Mouse (Mus musculus): ENCODE measurements around the gene Sp2. TPM values are rescaled to one million over a fixed set of nuclear protein-coding genes. Genes with fewer than 3 reads are reported as not detected.

Sp2 gene
- total and polyA plus RNA-seq, 3 experiments = 1.1 to 21.0 (median 2.8) TPM

DNA sequence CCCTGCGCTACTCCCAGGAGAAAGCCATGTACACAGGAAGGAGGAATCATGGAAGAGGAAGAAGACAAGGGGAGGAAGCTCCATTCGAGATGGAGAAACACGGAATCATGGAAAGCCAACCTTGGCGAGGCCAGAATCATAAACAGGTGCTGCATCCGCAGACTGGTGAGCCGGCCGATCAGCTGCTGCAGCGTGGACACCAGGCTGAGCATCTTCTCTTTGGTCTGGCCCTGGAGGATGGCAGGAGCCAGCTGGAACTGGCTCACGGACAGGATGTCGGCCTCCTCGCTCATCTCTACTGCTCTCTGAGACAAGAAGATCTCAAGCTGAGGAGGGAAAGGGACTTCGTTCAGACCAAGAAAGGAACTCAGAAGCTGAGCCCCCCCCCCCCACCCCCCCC lies 74.2 kb downstream of the Sp2 start:
- Histone ChIP-seq H3K9ac (ENCODE audit: insufficient read depth, low read depth) (no peak overlapping the region), H3K4me1 (ENCODE audit: control insufficient read depth in 1 of 2, insufficient read depth in 2 of 2) (peaks cover 0 to 9% of the 10 kb centered on the region in 2 experiments; a peak in 2 of 4 replicates), H3K36me3 (replicated peaks in 1 of 2; ENCODE audit: control insufficient read depth in 1 of 2, insufficient read depth in 1 of 2, low read length in 1 of 2) (peaks cover 64 to 84% of the 10 kb centered on the region in 2 experiments), H3K79me2 (replicated peaks; ENCODE audit: control insufficient read depth, extremely low read depth, insufficient read depth, poor library complexity, severe bottlenecking) (no peaks in the 10 kb centered on the region), H3K4me2 (ENCODE audit: insufficient read depth, low read depth, poor library complexity, severe bottlenecking) (no peak overlapping the region), H3K4me3 (replicated peaks in 1 of 3; ENCODE audit: low read depth in 2 of 3, low read length in 2 of 3, poor library complexity in 1 of 3) (no peak overlapping the region), H3K27ac (ENCODE audit: insufficient read depth, low read depth) (no peak overlapping the region), H3K9me3 (replicated peaks; ENCODE audit: low read length) (no peaks in the 10 kb centered on the region), H3K27me3 (replicated peaks) (no peaks in the 10 kb centered on the region)
- dilution Hi-C loops (cut with MboI; ENCODE audit: extremely low pct_ligation_motif_present, extremely low pct_unique_long_range_greater_than_20kb, low sequenced_read_pairs) = no loop called here
- no peak for DNase-seq (ENCODE audit: extremely low read depth)
- in situ Hi-C loops (cut with MboI; ENCODE audit: low pct_ligation_motif_present, low pct_unique_long_range_greater_than_20kb, low sequenced_read_pairs) = no loop called here
- TF ChIP-seq SMC3 (IDR thresholded peaks at IDR 0.05; ENCODE audit: low read depth, low read length) (no peak), BHLHE40 (IDR thresholded peaks at IDR 0.05; ENCODE audit: low read depth, low read length) (no peak), UBTF (IDR thresholded peaks at IDR 0.05; ENCODE audit: low read depth, low read length) (no peak), TBP (conservative IDR thresholded peaks at IDR 0.05; ENCODE audit: low read depth, low read length) (no peak), CHD1 (IDR thresholded peaks at IDR 0.05; ENCODE audit: low read depth, low read length) (no peak), RAD21 (IDR thresholded peaks at IDR 0.05; ENCODE audit: low read depth, low read length) (no peak), CHD2 (IDR thresholded peaks at IDR 0.05; ENCODE audit: low read length) (no peak), ELF1 (IDR thresholded peaks at IDR 0.05; ENCODE audit: low read depth, low read length) (no peak), TCF12 (IDR thresholded peaks at IDR 0.05; ENCODE audit: low read depth, low read length) (no peak), ETS1 (conservative IDR thresholded peaks at IDR 0.05; ENCODE audit: low read depth, low read length) (no peak), POLR2A (IDR thresholded peaks at IDR 0.05; ENCODE audit: low read depth, low read length) (no peak), CTCF (conservative IDR thresholded peaks at IDR 0.05 in 1 of 2, IDR thresholded peaks at IDR 0.05 in 1 of 2; ENCODE audit: low read depth in 2 of 2, low read length in 2 of 2) (no peak), SIN3A (IDR thresholded peaks at IDR 0.05; ENCODE audit: low read length) (no peak), GABPA (IDR thresholded peaks at IDR 0.05; ENCODE audit: insufficient replicate concordance, low read depth, low read length) (no peak)

GRCm38 (mm10) chr11:96906431-96907161 lies 76.2 kb downstream of the Sp2 start:
- Histone ChIP-seq H3K4me1 (ENCODE audit: control insufficient read depth in 1 of 2, insufficient read depth in 2 of 2) (no peaks in the 10 kb centered on the region), H3K9ac (ENCODE audit: insufficient read depth, low read depth) (no peak overlapping the region), H3K27me3 (replicated peaks) (no peaks in the 10 kb centered on the region), H3K27ac (ENCODE audit: insufficient read depth, low read depth) (no peak overlapping the region), H3K4me2 (ENCODE audit: insufficient read depth, low read depth, poor library complexity, severe bottlenecking) (no peak overlapping the region), H3K36me3 (replicated peaks in 1 of 2; ENCODE audit: control insufficient read depth in 1 of 2, insufficient read depth in 1 of 2, low read length in 1 of 2) (peaks cover 52 to 64% of the 10 kb centered on the region in 2 experiments), H3K79me2 (replicated peaks; ENCODE audit: control insufficient read depth, extremely low read depth, insufficient read depth, poor library complexity, severe bottlenecking) (no peaks in the 10 kb centered on the region), H3K4me3 (replicated peaks in 1 of 3; ENCODE audit: low read depth in 2 of 3, low read length in 2 of 3, poor library complexity in 1 of 3) (no peak overlapping the region), H3K9me3 (replicated peaks; ENCODE audit: low read length) (no peaks in the 10 kb centered on the region)
- no peak for TF ChIP-seq MAFK (IDR thresholded peaks at IDR 0.05; ENCODE audit: insufficient replicate concordance, low read length)
- TF ChIP-seq CTCF (conservative IDR thresholded peaks at IDR 0.05 in 1 of 2, IDR thresholded peaks at IDR 0.05 in 1 of 2; ENCODE audit: low read depth in 2 of 2, low read length in 2 of 2) = no peak
- no peak for TF ChIP-seq TBP (conservative IDR thresholded peaks at IDR 0.05; ENCODE audit: low read depth, low read length)
- no peak for TF ChIP-seq ZMIZ1 (IDR thresholded peaks at IDR 0.05; ENCODE audit: low read depth, low read length)
- no peak for DNase-seq (ENCODE audit: extremely low read depth)
- dilution Hi-C loops (cut with MboI; ENCODE audit: extremely low pct_ligation_motif_present, extremely low pct_unique_long_range_greater_than_20kb, low sequenced_read_pairs) (no loop called here), in situ Hi-C loops (cut with MboI; ENCODE audit: low pct_ligation_motif_present, low pct_unique_long_range_greater_than_20kb, low sequenced_read_pairs) (no loop called here)

Other genes starting within 250 kb of the Sp2 start
- gene Snx11, start 205.4 kb downstream of the Sp2 start, total RNA-seq (2012; rRNA removed) = 153 and 173 TPM in 2 replicates
- 244 and 246 TPM in 2 replicates for gene Snx11, start 205.4 kb downstream of the Sp2 start, total RNA-seq (2014; rRNA removed)
- 208 and 217 TPM in 2 replicates for gene Snx11, start 205.4 kb downstream of the Sp2 start, polyA plus RNA-seq (2012; ENCODE audit: insufficient read length, low read depth)
- 144 and 163 TPM in 2 replicates for gene Cbx1, start 193.8 kb downstream of the Sp2 start, total RNA-seq (2012; rRNA removed)
- 115 and 138 TPM in 2 replicates for gene Cbx1, start 193.8 kb downstream of the Sp2 start, total RNA-seq (2014; rRNA removed)
- gene Cbx1, start 193.8 kb downstream of the Sp2 start, polyA plus RNA-seq (2012; ENCODE audit: insufficient read length, low read depth) = 223 and 251 TPM in 2 replicates
- gene Nfe2l1, start 153.0 kb downstream of the Sp2 start, total RNA-seq (2012; rRNA removed) = 113 and 169 TPM in 2 replicates
- gene Nfe2l1, start 153.0 kb downstream of the Sp2 start, total RNA-seq (2014; rRNA removed) = 61.1 and 77.7 TPM in 2 replicates
- gene Nfe2l1, start 153.0 kb downstream of the Sp2 start, polyA plus RNA-seq (2012; ENCODE audit: insufficient read length, low read depth) = 145 and 182 TPM in 2 replicates
- gene Copz2, start 133.1 kb downstream of the Sp2 start, total RNA-seq (2012; rRNA removed) = 1.3 and 4.1 TPM in 2 replicates
- gene Copz2, start 133.1 kb downstream of the Sp2 start, total RNA-seq (2014; rRNA removed) = 0.28 and 0.35 TPM in 2 replicates
- gene Copz2, start 133.1 kb downstream of the Sp2 start, polyA plus RNA-seq (2012; ENCODE audit: insufficient read length, low read depth) = 0.87 and 0.99 TPM in 2 replicates
- gene Cdk5rap3, start 66.5 kb downstream of the Sp2 start, total RNA-seq (2012; rRNA removed) = 96.3 and 112 TPM in 2 replicates
- 59.5 and 61.6 TPM in 2 replicates for gene Cdk5rap3, start 66.5 kb downstream of the Sp2 start, total RNA-seq (2014; rRNA removed)
- 70.3 and 80.0 TPM in 2 replicates for gene Cdk5rap3, start 66.5 kb downstream of the Sp2 start, polyA plus RNA-seq (2012; ENCODE audit: insufficient read length, low read depth)
- gene Prr15l, start 54.9 kb downstream of the Sp2 start, total RNA-seq (2012; rRNA removed) = 0.08 TPM in 2 replicates
- not detected in 2 replicates for gene Prr15l, start 54.9 kb downstream of the Sp2 start, total RNA-seq (2014; rRNA removed)
- gene Prr15l, start 54.9 kb downstream of the Sp2 start, polyA plus RNA-seq (2012; ENCODE audit: insufficient read length, low read depth) = 0.19 and 0.31 TPM in 2 replicates
- 38.5 and 42.9 TPM in 2 replicates for gene Pnpo, start 39.0 kb downstream of the Sp2 start, total RNA-seq (2012; rRNA removed)
- gene Pnpo, start 39.0 kb downstream of the Sp2 start, total RNA-seq (2014; rRNA removed) = 54.3 and 56.2 TPM in 2 replicates
- 32.5 and 36.3 TPM in 2 replicates for gene Pnpo, start 39.0 kb downstream of the Sp2 start, polyA plus RNA-seq (2012; ENCODE audit: insufficient read length, low read depth)
- gene Sp6, start 30.4 kb upstream of the Sp2 start, total RNA-seq (2012; rRNA removed) = 44.3 and 65.5 TPM in 2 replicates
- 15.8 and 18.4 TPM in 2 replicates for gene Sp6, start 30.4 kb upstream of the Sp2 start, total RNA-seq (2014; rRNA removed)
- gene Sp6, start 30.4 kb upstream of the Sp2 start, polyA plus RNA-seq (2012; ENCODE audit: insufficient read length, low read depth) = 10.0 and 10.1 TPM in 2 replicates
- gene Scrn2, start 47.0 kb upstream of the Sp2 start, total RNA-seq (2012; rRNA removed) = 55.8 and 63.9 TPM in 2 replicates
- gene Scrn2, start 47.0 kb upstream of the Sp2 start, total RNA-seq (2014; rRNA removed) = 34.5 and 37.5 TPM in 2 replicates
- gene Scrn2, start 47.0 kb upstream of the Sp2 start, polyA plus RNA-seq (2012; ENCODE audit: insufficient read length, low read depth) = 35.2 and 41.1 TPM in 2 replicates
- 0.38 and 0.46 TPM in 2 replicates for gene Lrrc46, start 58.4 kb upstream of the Sp2 start, total RNA-seq (2012; rRNA removed)
- 0.23 TPM in 1 of 2 replicates, not detected in the other for gene Lrrc46, start 58.4 kb upstream of the Sp2 start, total RNA-seq (2014; rRNA removed)
- gene Lrrc46, start 58.4 kb upstream of the Sp2 start, polyA plus RNA-seq (2012; ENCODE audit: insufficient read length, low read depth) = 0.91 and 1.0 TPM in 2 replicates
- gene Mrpl10, start 58.6 kb upstream of the Sp2 start, total RNA-seq (2012; rRNA removed) = 111 and 119 TPM in 2 replicates
- gene Mrpl10, start 58.6 kb upstream of the Sp2 start, total RNA-seq (2014; rRNA removed) = 93.2 and 104 TPM in 2 replicates
- 110 and 132 TPM in 2 replicates for gene Mrpl10, start 58.6 kb upstream of the Sp2 start, polyA plus RNA-seq (2012; ENCODE audit: insufficient read length, low read depth)
- 14.2 and 17.6 TPM in 2 replicates for gene Osbpl7, start 67.7 kb upstream of the Sp2 start, total RNA-seq (2012; rRNA removed)
- 6.6 and 7.4 TPM in 2 replicates for gene Osbpl7, start 67.7 kb upstream of the Sp2 start, total RNA-seq (2014; rRNA removed)
- gene Osbpl7, start 67.7 kb upstream of the Sp2 start, polyA plus RNA-seq (2012; ENCODE audit: insufficient read length, low read depth) = 22.1 and 24.4 TPM in 2 replicates
- 0.08 TPM in 2 replicates for gene Tbx21, start 132.4 kb upstream of the Sp2 start, total RNA-seq (2012; rRNA removed)
- not detected in 2 replicates for gene Tbx21, start 132.4 kb upstream of the Sp2 start, total RNA-seq (2014; rRNA removed)
- 0.09 TPM in 1 of 2 replicates, not detected in the other for gene Tbx21, start 132.4 kb upstream of the Sp2 start, polyA plus RNA-seq (2012; ENCODE audit: insufficient read length, low read depth)
- gene Tbkbp1, start 168.5 kb upstream of the Sp2 start, total RNA-seq (2012; rRNA removed) = 2.1 and 3.1 TPM in 2 replicates
- 0.44 and 1.2 TPM in 2 replicates for gene Tbkbp1, start 168.5 kb upstream of the Sp2 start, total RNA-seq (2014; rRNA removed)
- gene Tbkbp1, start 168.5 kb upstream of the Sp2 start, polyA plus RNA-seq (2012; ENCODE audit: insufficient read length, low read depth) = 5.2 and 5.7 TPM in 2 replicates
- gene Kpnb1, start 204.9 kb upstream of the Sp2 start, total RNA-seq (2012; rRNA removed) = 194 and 264 TPM in 2 replicates
- gene Kpnb1, start 204.9 kb upstream of the Sp2 start, total RNA-seq (2014; rRNA removed) = 234 and 260 TPM in 2 replicates
- gene Kpnb1, start 204.9 kb upstream of the Sp2 start, polyA plus RNA-seq (2012; ENCODE audit: insufficient read length, low read depth) = 411 and 465 TPM in 2 replicates

Data from CH12.LX (cell line).